Mouse (Mus musculus): ENCODE data around the gene Tsc22d2. TPM values are rescaled to one million over a fixed set of nuclear protein-coding genes. Genes with fewer than 3 reads are reported as not detected.
A peak's percentile ranks its signal among the peaks of the same experiment; 100 is the strongest.

Tsc22d2 gene
- polyA plus RNA-seq, 1 experiment from 2014 or later: 14.3 TPM

- peak overlapping the region; percentile 92 for H3K9ac ChIP-seq (ENCODE audit: low read length)
- WGBS: under 1% methylated on average over 84 of the region's 85 CpGs
These were observed 1.6 kb downstream of the Tsc22d2 start for GRCm38 (mm10) chr3:58415884-58416725.

DNA sequence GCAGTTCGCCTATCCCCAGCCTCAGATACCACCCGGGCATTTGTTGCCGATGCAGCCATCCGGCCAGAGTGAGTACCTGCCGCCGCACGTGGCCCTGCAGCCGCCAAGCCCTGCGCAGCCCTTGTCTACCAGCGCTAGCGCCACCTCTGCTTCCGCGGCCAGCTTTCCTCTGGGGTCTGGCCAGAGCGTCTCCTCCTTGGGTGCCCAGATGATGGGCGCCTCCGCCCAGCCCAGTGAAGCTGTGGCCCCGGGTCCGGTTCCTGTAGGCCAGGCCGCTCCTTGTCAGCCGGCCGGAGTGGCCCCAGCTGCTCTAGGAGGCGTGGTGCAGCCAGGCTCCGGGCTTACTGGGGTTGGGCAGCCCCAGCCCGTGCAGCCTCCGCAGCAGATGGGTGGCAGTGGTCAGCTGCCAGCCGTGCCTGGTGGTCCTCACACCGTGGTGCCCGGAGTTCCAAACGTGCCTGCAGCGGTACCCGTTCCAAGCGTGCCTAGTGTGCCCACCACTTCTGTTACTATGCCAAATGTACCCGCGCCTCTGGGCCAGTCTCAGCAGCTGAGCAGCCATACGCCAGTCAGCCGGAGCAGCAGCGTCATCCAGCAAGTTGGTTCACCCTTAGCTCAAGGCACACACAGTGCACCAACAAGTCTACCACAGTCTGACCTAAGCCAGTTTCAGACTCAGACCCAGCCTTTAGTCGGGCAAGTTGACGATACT lies 2.4 kb downstream of the Tsc22d2 start:
- Histone ChIP-seq H3K9me3 (ENCODE audit: control insufficient read depth, low read length) (no peaks in the 10 kb centered on the region), H3K27ac (replicated peaks; ENCODE audit: low read depth, low read length) (0 out of 2 replicates have a peak overlapping the region, but pooled peaks have one; percentile 21), H3K4me1 (ENCODE audit: control insufficient read depth, insufficient read depth, low read length) (no peaks in the 10 kb centered on the region), H3K36me3 (ENCODE audit: control insufficient read depth, insufficient read depth, low read length) (no peaks in the 10 kb centered on the region; the same call in 1 of the 2 replicates), H3K27me3 (ENCODE audit: control insufficient read depth, insufficient read depth, low read length) (no peaks in the 10 kb centered on the region), H3K4me2 (ENCODE audit: low read depth, severe bottlenecking) (peak overlapping the region; percentile 98), H3K9ac (ENCODE audit: low read length) (peak overlapping the region; percentile 92), H3K4me3 (ENCODE audit: low read depth, low read length) (peak overlapping the region; percentile 93)
- 1% methylated on average over 39 of the region's 39 CpGs for WGBS
- peak; percentile 52 for DNase-seq (ENCODE audit: low spot score)
- ATAC-seq (ENCODE audit: insufficient number of reproducible peaks, low FRiP score, low TSS enrichment, low read depth): peak; percentile 22

More at GRCm38 (mm10) chr3:58415884-58416725, 1.6 kb downstream of the Tsc22d2 start:
- Histone ChIP-seq H3K27ac (replicated peaks; ENCODE audit: low read depth, low read length) (peak overlapping the region; percentile 21), H3K4me2 (ENCODE audit: low read depth, severe bottlenecking) (peak overlapping the region; percentile 98), H3K4me3 (ENCODE audit: low read depth, low read length) (peak overlapping the region; percentile 93), H3K27me3 (ENCODE audit: control insufficient read depth, insufficient read depth, low read length) (no peaks in the 10 kb centered on the region), H3K9me3 (ENCODE audit: control insufficient read depth, low read length) (no peaks in the 10 kb centered on the region), H3K36me3 (ENCODE audit: control insufficient read depth, insufficient read depth, low read length) (no peaks in the 10 kb centered on the region; the same call in 1 of the 2 replicates), H3K4me1 (ENCODE audit: control insufficient read depth, insufficient read depth, low read length) (no peaks in the 10 kb centered on the region)
- peak; percentile 72 for ATAC-seq (ENCODE audit: insufficient number of reproducible peaks, low FRiP score, low TSS enrichment, low read depth)
- peak; percentile 84 for DNase-seq (ENCODE audit: low spot score)

DNA sequence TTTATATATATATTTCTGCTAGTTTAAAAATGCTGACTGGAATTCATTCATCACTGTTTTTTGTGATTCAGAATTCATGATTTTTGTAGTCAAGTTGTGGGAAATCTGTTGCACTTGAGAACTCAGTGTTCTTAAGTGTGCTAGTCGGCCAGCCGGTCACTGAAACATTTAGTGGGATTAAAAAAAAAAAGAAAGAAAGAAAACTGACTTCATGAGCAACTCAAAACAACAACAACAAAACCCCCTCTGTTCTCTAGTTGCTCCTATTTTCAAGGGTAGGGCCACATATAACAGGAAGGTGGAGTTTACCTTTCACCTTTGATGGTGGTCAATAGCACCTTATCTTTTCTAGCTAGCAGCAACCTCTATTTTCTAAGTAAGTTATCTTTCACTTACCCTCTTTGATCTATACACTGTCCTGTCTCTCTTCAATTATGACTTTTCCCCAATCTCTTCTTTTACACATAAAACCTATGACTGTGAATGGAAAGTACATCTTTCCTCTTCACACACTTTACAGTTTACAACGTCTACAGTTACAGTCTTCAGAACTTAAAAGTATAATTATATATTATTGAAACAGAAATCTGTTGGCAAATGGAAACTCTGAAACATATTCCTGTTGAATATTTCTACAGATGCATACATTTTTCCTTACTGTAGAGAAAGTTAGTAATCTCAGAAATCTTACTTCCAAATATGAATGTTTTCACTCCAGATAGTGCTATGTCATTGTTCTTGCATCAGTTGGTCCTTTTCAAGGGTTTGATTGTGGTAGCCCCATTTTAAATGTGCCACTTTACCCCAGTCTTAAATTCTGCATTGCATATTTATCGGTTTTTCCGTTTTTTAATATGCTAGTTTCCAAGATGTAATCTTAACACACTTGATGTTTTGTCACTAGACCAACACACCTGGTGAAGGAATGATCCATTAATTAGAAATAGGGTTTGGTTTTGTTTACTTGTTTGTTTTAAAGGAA lies 4.5 kb downstream of the Tsc22d2 start:
- DNase-seq (ENCODE audit: low spot score) (no peak), ATAC-seq (ENCODE audit: insufficient number of reproducible peaks, low FRiP score, low TSS enrichment, low read depth) (no peak)
- H3K4me1 ChIP-seq (ENCODE audit: control insufficient read depth, insufficient read depth, low read length): no peaks in the 10 kb centered on the region
- H3K27me3 ChIP-seq (ENCODE audit: control insufficient read depth, insufficient read depth, low read length): no peaks in the 10 kb centered on the region
- peak overlapping the region; percentile 24 for H3K4me3 ChIP-seq (ENCODE audit: low read depth, low read length)
- no peak overlapping the region for H3K27ac ChIP-seq (replicated peaks; ENCODE audit: low read depth, low read length)
- no peaks in the 10 kb centered on the region for H3K9me3 ChIP-seq (ENCODE audit: control insufficient read depth, low read length)
- no peak overlapping the region for H3K9ac ChIP-seq (ENCODE audit: low read length)
- 45% methylated on average over 5 of the region's 5 CpGs for whole genome bisulfite sequencing
- no peaks in the 10 kb centered on the region; the same call in 1 of the 2 replicates for H3K36me3 ChIP-seq (ENCODE audit: control insufficient read depth, insufficient read depth, low read length)
- H3K4me2 ChIP-seq (ENCODE audit: low read depth, severe bottlenecking): peak overlapping the region; percentile 98

DNA sequence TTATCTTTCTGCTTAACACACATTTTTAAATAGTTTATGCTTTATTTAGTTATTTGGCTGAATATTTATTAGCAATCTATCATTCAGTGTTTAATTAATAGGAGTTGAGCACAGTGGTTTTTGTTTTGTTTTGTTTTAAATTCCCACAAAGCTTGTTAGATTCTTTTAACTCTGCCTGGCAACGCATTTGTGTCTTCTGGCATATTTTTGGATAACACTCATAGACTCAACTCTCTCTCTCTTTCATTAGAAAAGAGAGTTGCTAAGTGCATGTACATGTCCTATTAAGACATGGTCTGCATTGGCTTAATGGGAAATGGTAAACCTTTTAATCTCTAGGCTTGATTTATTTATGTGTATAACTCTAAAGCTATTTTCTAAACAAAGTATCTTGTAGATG lies 14.3 kb downstream of the Tsc22d2 start:
- DNase-seq (ENCODE audit: low spot score): no peak
- WGBS: 90% methylated on average over 1 of the region's 1 CpGs

GRCm38 (mm10) chr3:58434414-58434813 lies 19.9 kb downstream of the Tsc22d2 start:
- ATAC-seq (ENCODE audit: insufficient number of reproducible peaks, low FRiP score, low TSS enrichment, low read depth) (no peak), DNase-seq (ENCODE audit: low spot score) (no peak)
- H3K9me3 ChIP-seq (ENCODE audit: control insufficient read depth, low read length): no peaks in the 10 kb centered on the region
- H3K27ac ChIP-seq (replicated peaks; ENCODE audit: low read depth, low read length): no peak overlapping the region
- H3K27me3 ChIP-seq (ENCODE audit: control insufficient read depth, insufficient read depth, low read length): no peaks in the 10 kb centered on the region
- H3K9ac ChIP-seq (ENCODE audit: low read length): no peak overlapping the region
- H3K36me3 ChIP-seq (ENCODE audit: control insufficient read depth, insufficient read depth, low read length): no peaks in the 10 kb centered on the region
- no peak overlapping the region for H3K4me3 ChIP-seq (ENCODE audit: low read depth, low read length)
- no peak overlapping the region for H3K4me2 ChIP-seq (ENCODE audit: low read depth, severe bottlenecking)
- H3K4me1 ChIP-seq (ENCODE audit: control insufficient read depth, insufficient read depth, low read length): no peaks in the 10 kb centered on the region
- WGBS: 99% methylated on average over 2 of the region's 2 CpGs

More for the DNA sequence above, 14.3 kb downstream of the Tsc22d2 start:
- Histone ChIP-seq H3K9ac (ENCODE audit: low read length) (no peak overlapping the region), H3K27me3 (ENCODE audit: control insufficient read depth, insufficient read depth, low read length) (no peaks in the 10 kb centered on the region), H3K4me3 (ENCODE audit: low read depth, low read length) (no peak overlapping the region), H3K4me1 (ENCODE audit: control insufficient read depth, insufficient read depth, low read length) (no peaks in the 10 kb centered on the region), H3K36me3 (ENCODE audit: control insufficient read depth, insufficient read depth, low read length) (no peaks in the 10 kb centered on the region), H3K4me2 (ENCODE audit: low read depth, severe bottlenecking) (no peak overlapping the region), H3K27ac (replicated peaks; ENCODE audit: low read depth, low read length) (no peak overlapping the region), H3K9me3 (ENCODE audit: control insufficient read depth, low read length) (no peaks in the 10 kb centered on the region)
- ATAC-seq (ENCODE audit: insufficient number of reproducible peaks, low FRiP score, low TSS enrichment, low read depth): no peak

DNA sequence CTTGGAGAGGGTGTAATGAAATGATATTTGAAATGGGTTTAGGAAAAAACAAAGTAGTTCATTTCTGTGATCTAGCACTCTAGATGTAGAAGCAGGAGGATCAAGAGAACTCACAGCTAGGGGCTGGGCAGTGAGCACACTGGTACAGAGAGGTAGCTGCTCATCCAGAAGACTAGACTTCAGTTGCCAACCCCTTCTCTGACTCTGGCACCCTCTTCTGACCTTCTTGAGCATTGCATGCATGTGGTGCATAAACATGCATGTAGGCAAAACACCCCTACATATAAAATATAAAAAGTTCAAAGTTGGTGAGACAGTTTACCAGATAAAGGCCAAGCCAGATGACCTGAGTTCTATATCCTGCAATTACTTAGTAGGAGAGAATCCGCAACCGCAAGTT lies 33.7 kb downstream of the Tsc22d2 start:
- H3K27ac ChIP-seq (replicated peaks; ENCODE audit: low read depth, low read length): no peak overlapping the region
- H3K4me1 ChIP-seq (ENCODE audit: control insufficient read depth, insufficient read depth, low read length): no peaks in the 10 kb centered on the region
- no peaks in the 10 kb centered on the region for H3K27me3 ChIP-seq (ENCODE audit: control insufficient read depth, insufficient read depth, low read length)
- no peaks in the 10 kb centered on the region for H3K9me3 ChIP-seq (ENCODE audit: control insufficient read depth, low read length)
- WGBS: 97% methylated on average over 2 of the region's 2 CpGs
- H3K9ac ChIP-seq (ENCODE audit: low read length): no peak overlapping the region
- ATAC-seq (ENCODE audit: insufficient number of reproducible peaks, low FRiP score, low TSS enrichment, low read depth) (no peak), DNase-seq (ENCODE audit: low spot score) (peak; percentile 23)
- H3K4me3 ChIP-seq (ENCODE audit: low read depth, low read length): no peak overlapping the region
- no peak overlapping the region for H3K4me2 ChIP-seq (ENCODE audit: low read depth, severe bottlenecking)
- no peaks in the 10 kb centered on the region for H3K36me3 ChIP-seq (ENCODE audit: control insufficient read depth, insufficient read depth, low read length)

- 93% methylated on average over 3 of the region's 3 CpGs for WGBS
- no peaks in the 10 kb centered on the region for H3K4me1 ChIP-seq (ENCODE audit: control insufficient read depth, insufficient read depth, low read length)
These were observed 35.0 kb downstream of the Tsc22d2 start for GRCm38 (mm10) chr3:58449487-58449886.

More at GRCm38 (mm10) chr3:58449487-58449886, 35.0 kb downstream of the Tsc22d2 start:
- Histone ChIP-seq H3K36me3 (ENCODE audit: control insufficient read depth, insufficient read depth, low read length) (no peaks in the 10 kb centered on the region), H3K27ac (replicated peaks; ENCODE audit: low read depth, low read length) (no peak overlapping the region), H3K9me3 (ENCODE audit: control insufficient read depth, low read length) (no peaks in the 10 kb centered on the region), H3K4me2 (ENCODE audit: low read depth, severe bottlenecking) (no peak overlapping the region), H3K27me3 (ENCODE audit: control insufficient read depth, insufficient read depth, low read length) (no peaks in the 10 kb centered on the region), H3K4me3 (ENCODE audit: low read depth, low read length) (no peak overlapping the region), H3K9ac (ENCODE audit: low read length) (no peak overlapping the region)
- ATAC-seq (ENCODE audit: insufficient number of reproducible peaks, low FRiP score, low TSS enrichment, low read depth) (no peak), DNase-seq (ENCODE audit: low spot score) (no peak)
